Mouse (Mus musculus) midbrain, postnatal 0 days (tissue): ENCODE results near the gene Anks4b. TPM values are rescaled to one million over a fixed set of nuclear protein-coding genes. Genes with fewer than 3 reads are reported as not detected.

Experiments used
- ATAC-seq: fragments of 200-750 bp; cut with Nextera tagmentation; 2 replicates; pipeline ENCODE4 v1.8.0; 2017; ENCODE audit warnings: moderate number of reproducible peaks, mild to moderate bottlenecking, moderate TSS enrichment, moderate library complexity; ENCODE audit not compliant: low FRiP score
- DNase-seq: peaks from one replicate; pipeline ENCODE4 v3.0.0-alpha.2; 2015; ENCODE audit warnings: low spot score
- H3K27ac ChIP-seq: fragments of 300-500 bp; sonication (generic); 2 replicates; pipeline ENCODE4 v1.5.1; 2014; ENCODE audit warnings: low read depth, mild to moderate bottlenecking, low read length, mixed read lengths
- H3K27me3 ChIP-seq: fragments of 300-500 bp; sonication (generic); 2 replicates; pipeline ENCODE4 v1.6.1; 2014; ENCODE audit warnings: low read length, control low read depth, mixed read lengths; ENCODE audit not compliant: insufficient read depth
- H3K36me3 ChIP-seq: fragments of 300-500 bp; sonication (generic); 2 replicates; pipeline ENCODE4 v1.6.1; 2014; ENCODE audit warnings: low read length, control low read depth, mixed read lengths; ENCODE audit not compliant: insufficient read depth
- H3K4me1 ChIP-seq: fragments of 300-500 bp; sonication (generic); 2 replicates; pipeline ENCODE4 v1.6.1; 2014; ENCODE audit warnings: mild to moderate bottlenecking, control low read depth, antibody characterized with exemption, low read length, mixed read lengths; ENCODE audit not compliant: insufficient read depth
- H3K4me2 ChIP-seq: fragments of 300-500 bp; sonication (generic); 2 replicates; pipeline ENCODE4 v1.6.1; 2014; ENCODE audit warnings: low read depth, mild to moderate bottlenecking, low read length, mixed read lengths; ENCODE audit not compliant: poor library complexity, severe bottlenecking
- H3K4me3 ChIP-seq: fragments of 300-500 bp; sonication (generic); 2 replicates; pipeline ENCODE4 v1.5.1; 2014; ENCODE audit warnings: low read depth, mild to moderate bottlenecking, low read length, moderate library complexity
- H3K9ac ChIP-seq: fragments of 300-500 bp; sonication (generic); replicated peaks from 2 replicates; pipeline ENCODE4 v1.6.1; 2014; ENCODE audit warnings: mild to moderate bottlenecking, low read length, moderate library complexity, mixed read lengths; ENCODE audit not compliant: poor library complexity, severe bottlenecking
- H3K9me3 ChIP-seq: fragments of 300-500 bp; sonication (generic); 2 replicates; pipeline ENCODE4 v1.6.1; 2016; ENCODE audit warnings: low read length, control low read depth
- CTCF ChIP-seq: IDR thresholded peaks from 2 replicates; pipeline ENCODE4 v1.5.1; 2016; ENCODE audit warnings: antibody characterized with exemption, mild to moderate bottlenecking
- WGBS: fragments of 180-500 bp; shearing (Covaris S2); extraction: QIAGEN DNeasy Blood & Tissue Kit; methylation state at CpG from one replicate; pipeline ENCODE4 v1.1.7; 2014; 5-methylcytosine and 5-hydroxymethylcytosine counted together
- polyA plus RNA-seq: library from polyadenylated mRNA; unstranded; fragments of >200 nt; fragmentation: Nextera tagmentation; extraction: Ambion mirVana; gene quantifications from 2 replicates; pipeline ENCODE4 v1.2.1, GENCODE M21; 2015
- total RNA-seq: library from RNA; depleted of rRNA; stranded (reverse); fragments of >200 nt; gene quantifications from 2 replicates; pipeline ENCODE4 v1.2.3, GENCODE M21; 2014

Gene Anks4b
- total and polyA plus RNA-seq, 2 experiments from 2014 or later = not detected

- H3K27me3 ChIP-seq = no peaks in the 10 kb centered on the region
- ATAC-seq (no peak), DNase-seq (no peak)
- H3K27ac ChIP-seq = no peak overlapping the region
- no peak overlapping the region for H3K4me3 ChIP-seq
- H3K9ac ChIP-seq = no peak overlapping the region
- 88% methylated on average over 11 of the region's 11 CpGs for WGBS
- no peak overlapping the region for H3K4me2 ChIP-seq
- no peak for TF ChIP-seq CTCF
- H3K4me1 ChIP-seq = no peaks in the 10 kb centered on the region
- H3K9me3 ChIP-seq = no peaks in the 10 kb centered on the region
- H3K36me3 ChIP-seq = no peaks in the 10 kb centered on the region
These were observed 9.9 kb upstream of the Anks4b start for GRCm38 (mm10) chr7:120163581-120164251.

DNA sequence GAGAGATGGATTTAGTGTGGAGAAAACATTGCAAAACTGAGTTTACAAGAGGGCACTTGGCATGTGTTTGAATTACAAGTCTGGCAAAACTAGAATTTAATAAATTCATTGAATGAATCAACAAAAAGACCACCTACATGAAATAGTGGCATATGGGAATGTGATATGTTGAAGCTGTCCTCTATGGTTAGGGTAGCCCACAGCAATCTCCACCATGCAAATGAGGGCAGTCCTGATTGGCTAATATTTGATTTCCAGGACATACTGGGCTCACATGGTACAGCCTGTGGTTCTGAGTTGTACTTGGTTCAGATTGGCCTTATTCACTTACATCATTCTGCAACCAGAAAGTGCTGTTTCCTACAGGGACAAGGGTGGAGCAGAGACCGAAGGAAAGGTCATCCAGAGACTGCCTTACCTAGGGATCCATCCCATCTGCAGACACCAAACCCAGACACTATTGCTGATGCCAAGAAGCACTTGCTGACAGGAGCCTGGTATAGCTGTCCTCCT lies 1.4 kb upstream of the Anks4b start:
- no peak for TF ChIP-seq CTCF
- ATAC-seq = no peak
- H3K9me3 ChIP-seq = no peaks in the 10 kb centered on the region
- no peak for DNase-seq
- WGBS = 91% methylated on average over 1 of the region's 1 CpGs
- H3K4me1 ChIP-seq = no peaks in the 10 kb centered on the region
- H3K27ac ChIP-seq = no peak overlapping the region
- no peak overlapping the region for H3K4me3 ChIP-seq
- no peak overlapping the region for H3K9ac ChIP-seq
- no peak overlapping the region for H3K4me2 ChIP-seq
- no peaks in the 10 kb centered on the region for H3K27me3 ChIP-seq
- H3K36me3 ChIP-seq = no peaks in the 10 kb centered on the region

GRCm38 (mm10) chr7:120174723-120175504 lies 1.3 kb downstream of the Anks4b start:
- WGBS = 87% methylated on average over 11 of the region's 11 CpGs
- no peak overlapping the region for H3K27ac ChIP-seq
- no peak for ATAC-seq

DNA sequence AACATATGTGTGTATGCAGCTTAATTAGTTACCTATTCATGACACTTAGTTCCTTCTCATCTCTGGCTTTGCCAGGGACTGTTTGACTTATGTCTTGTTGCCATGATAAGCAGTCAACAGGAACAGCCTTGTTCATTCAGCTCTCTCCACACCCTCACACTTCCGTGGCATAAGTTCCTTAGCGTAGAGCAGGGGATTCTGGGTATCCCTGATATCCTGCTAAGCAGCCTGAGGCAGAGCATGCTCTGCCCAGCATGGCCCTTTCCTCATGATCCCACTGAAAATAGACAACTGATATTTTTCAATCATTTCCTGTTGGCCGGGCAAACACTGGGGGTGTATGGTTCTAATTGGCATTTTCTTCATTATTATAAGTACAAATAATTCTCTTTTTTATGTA lies 4.0 kb downstream of the Anks4b start:
- DNase-seq (no peak), ATAC-seq (no peak)
- Histone ChIP-seq H3K4me3 (no peak overlapping the region), H3K27me3 (no peaks in the 10 kb centered on the region), H3K4me1 (no peaks in the 10 kb centered on the region), H3K36me3 (no peaks in the 10 kb centered on the region), H3K9ac (no peak overlapping the region), H3K9me3 (no peaks in the 10 kb centered on the region), H3K27ac (no peak overlapping the region), H3K4me2 (no peak overlapping the region)
- 81% methylated on average over 3 of the region's 3 CpGs for WGBS
- TF ChIP-seq CTCF = no peak

More at GRCm38 (mm10) chr7:120174723-120175504, 1.3 kb downstream of the Anks4b start:
- TF ChIP-seq CTCF = no peak
- no peak overlapping the region for H3K9ac ChIP-seq
- H3K27me3 ChIP-seq = no peaks in the 10 kb centered on the region
- H3K4me1 ChIP-seq = no peaks in the 10 kb centered on the region
- H3K9me3 ChIP-seq = no peaks in the 10 kb centered on the region
- no peak overlapping the region for H3K4me2 ChIP-seq
- no peak overlapping the region for H3K4me3 ChIP-seq
- H3K36me3 ChIP-seq = no peaks in the 10 kb centered on the region
- DNase-seq = no peak

DNA sequence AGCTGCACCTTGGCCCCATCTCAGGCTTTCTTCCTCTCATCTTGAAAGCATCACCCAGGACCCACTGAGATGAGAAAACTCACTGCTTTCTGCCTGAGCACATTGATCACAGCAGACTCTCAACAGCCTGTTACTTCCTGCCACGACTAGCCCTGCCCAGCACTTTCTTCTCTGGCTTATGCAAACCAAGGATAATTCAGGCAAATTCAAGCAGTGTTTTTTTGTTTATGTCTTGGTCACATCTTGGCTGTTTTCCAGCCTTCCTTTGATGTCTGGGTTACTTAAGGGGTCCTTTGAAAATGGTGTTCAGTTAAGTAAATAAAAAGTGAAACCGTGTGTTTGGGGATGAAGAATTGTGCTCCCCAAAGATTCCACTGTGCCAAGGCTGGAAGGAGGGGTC lies 5.3 kb downstream of the Anks4b start:
- WGBS = 31% methylated on average over 2 of the region's 2 CpGs
- no peaks in the 10 kb centered on the region for H3K4me1 ChIP-seq
- no peak overlapping the region for H3K27ac ChIP-seq
- ATAC-seq = no peak
- no peaks in the 10 kb centered on the region for H3K9me3 ChIP-seq
- H3K27me3 ChIP-seq = no peaks in the 10 kb centered on the region
- no peaks in the 10 kb centered on the region for H3K36me3 ChIP-seq
- no peak overlapping the region for H3K4me2 ChIP-seq
- no peak for TF ChIP-seq CTCF
- H3K4me3 ChIP-seq = no peak overlapping the region
- no peak overlapping the region for H3K9ac ChIP-seq
- no peak for DNase-seq

DNA sequence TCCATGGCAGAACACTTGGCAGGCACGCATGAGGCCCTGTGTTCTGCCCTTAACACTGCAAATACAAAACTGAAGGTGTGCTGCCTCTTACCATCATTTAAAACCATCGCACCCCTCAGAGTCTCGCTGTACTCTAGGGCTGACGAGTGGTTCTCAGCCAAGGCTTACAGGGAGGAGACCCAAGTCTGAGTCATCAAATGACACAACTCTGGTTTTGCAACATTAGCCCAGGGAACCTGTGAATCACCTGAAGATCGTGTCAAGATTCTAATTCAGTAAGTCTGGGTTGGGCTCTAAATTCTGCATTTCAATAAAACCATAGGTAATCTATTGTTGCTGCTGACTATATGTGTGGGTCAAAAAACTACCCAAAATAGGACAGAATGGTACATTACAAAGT lies 6.9 kb downstream of the Anks4b start:
- 84% methylated on average over 5 of the region's 5 CpGs for WGBS
- no peak for DNase-seq

More for the DNA sequence above, 6.9 kb downstream of the Anks4b start:
- Histone ChIP-seq H3K4me1 (no peaks in the 10 kb centered on the region), H3K27ac (no peak overlapping the region), H3K4me3 (no peak overlapping the region), H3K9me3 (no peaks in the 10 kb centered on the region), H3K36me3 (no peaks in the 10 kb centered on the region), H3K27me3 (no peaks in the 10 kb centered on the region), H3K4me2 (no peak overlapping the region), H3K9ac (no peak overlapping the region)
- no peak for ATAC-seq
- no peak for TF ChIP-seq CTCF
